Mouse (Mus musculus) c-Kit-positive CD71-positive TER-119-negative erythroid progenitor cells, embryonic 14.5 days (primary cell): ENCODE results near the gene Otogl.

Experiments used
- DNase-seq: peaks from one replicate; pipeline ENCODE4 v3.0.0-alpha.2; 2013; ENCODE audit warnings: low read depth

The Otogl gene

GRCm38 (mm10) chr10:107905274-107906034 lies 6.5 kb downstream of the Otogl start:
- no peak for DNase-seq

- DNase-seq, result no peak
These were observed 10.0 kb downstream of the Otogl start for GRCm38 (mm10) chr10:107901958-107902357.

- DNase-seq, result no peak
These were observed 10.6 kb downstream of the Otogl start for GRCm38 (mm10) chr10:107901204-107901879.

- DNase-seq, result no peak
These were observed 12.0 kb downstream of the Otogl start for GRCm38 (mm10) chr10:107899946-107900345.

GRCm38 (mm10) chr10:107896158-107896557 lies 15.8 kb downstream of the Otogl start:
- DNase-seq, result no peak

GRCm38 (mm10) chr10:107894663-107895581 lies 17.0 kb downstream of the Otogl start:
- DNase-seq, result no peak

- DNase-seq, result no peak
These were observed 21.5 kb downstream of the Otogl start for GRCm38 (mm10) chr10:107890400-107890799.

- DNase-seq, result no peak
These were observed 39.4 kb downstream of the Otogl start for GRCm38 (mm10) chr10:107872542-107872941.

- no peak for DNase-seq
These were observed 39.8 kb downstream of the Otogl start for GRCm38 (mm10) chr10:107872109-107872508.

- DNase-seq, result no peak
These were observed 41.4 kb downstream of the Otogl start for GRCm38 (mm10) chr10:107870540-107870939.

- no peak for DNase-seq
These were observed 43.0 kb downstream of the Otogl start for GRCm38 (mm10) chr10:107868904-107869303.

- no peak for DNase-seq
These were observed 44.5 kb downstream of the Otogl start for GRCm38 (mm10) chr10:107867414-107867813.

- no peak for DNase-seq
These were observed 51.6 kb downstream of the Otogl start for GRCm38 (mm10) chr10:107860235-107860917.

- no peak for DNase-seq
These were observed 52.7 kb downstream of the Otogl start for GRCm38 (mm10) chr10:107859220-107859619.

GRCm38 (mm10) chr10:107858684-107859083 lies 53.2 kb downstream of the Otogl start:
- DNase-seq, result peak; percentile 4

GRCm38 (mm10) chr10:107844906-107845305 lies 67.0 kb downstream of the Otogl start:
- DNase-seq, result no peak

GRCm38 (mm10) chr10:107834452-107835239 lies 77.3 kb downstream of the Otogl start:
- DNase-seq, result no peak

GRCm38 (mm10) chr10:107829151-107829550 lies 82.8 kb downstream of the Otogl start:
- DNase-seq, result no peak

GRCm38 (mm10) chr10:107813814-107814483 lies 98.0 kb downstream of the Otogl start:
- DNase-seq, result no peak

GRCm38 (mm10) chr10:107810649-107811398 lies 101.1 kb downstream of the Otogl start:
- no peak for DNase-seq
